Mouse (Mus musculus) liver, postnatal 0 days (tissue): ENCODE measurements around the gene Nr1d1.

ENCODE experiments used
- CTCF ChIP-seq: sonication (generic); IDR thresholded peaks from 2 replicates; pipeline ENCODE4 v1.5.1; 2016; ENCODE audit warnings: antibody characterized with exemption, low read depth
- EP300 ChIP-seq: IDR thresholded peaks from 2 replicates; pipeline ENCODE4 v1.6.1; 2016; ENCODE audit warnings: antibody characterized with exemption, low read depth, mild to moderate bottlenecking

- TF ChIP-seq CTCF (no peak), EP300 (no peak)
Observed at GRCm38 (mm10) chr11:98771131-98771530, 4.0 kb downstream of the Nr1d1 start.
